Mouse (Mus musculus) cerebellum, adult 9-11 months (tissue): ENCODE results near the gene Mrpl1.
A peak's percentile ranks its signal among the peaks of the same experiment; 100 is the strongest.

Source experiments
- DNase-seq: peaks from one replicate; pipeline ENCODE4 v3.0.0; 2022

Gene Mrpl1

GRCm38 (mm10) chr5:96209459-96209858 is at the start of gene Mrpl1:
TSS of gene Mrpl1 (plus strand) at chr5:96209493.
- DNase-seq = peak; percentile 54

- DNase-seq = peak; percentile 28
Measured at GRCm38 (mm10) chr5:96160467-96161262, 48.6 kb upstream of the Mrpl1 start.

GRCm38 (mm10) chr5:96161263-96161577 is 48.1 kb upstream of the Mrpl1 start:
- DNase-seq = no peak

GRCm38 (mm10) chr5:96161578-96162398 is 47.5 kb upstream of the Mrpl1 start:
- peak; percentile 78 for DNase-seq

GRCm38 (mm10) chr5:96162399-96163331 is 46.6 kb upstream of the Mrpl1 start:
- peak; percentile 87 for DNase-seq

- no peak for DNase-seq
Measured at GRCm38 (mm10) chr5:96163396-96164020, 45.8 kb upstream of the Mrpl1 start.

- peak; percentile 36 for DNase-seq
Measured at GRCm38 (mm10) chr5:96164021-96164411, 45.3 kb upstream of the Mrpl1 start, which contains the start of gene Cnot6l. TSS of gene Cnot6l (minus strand) at chr5:96164171.

GRCm38 (mm10) chr5:96166761-96167160 is 42.5 kb upstream of the Mrpl1 start:
- no peak for DNase-seq

GRCm38 (mm10) chr5:96170443-96170842 is 38.9 kb upstream of the Mrpl1 start:
- DNase-seq = no peak

GRCm38 (mm10) chr5:96171765-96172164 is 37.5 kb upstream of the Mrpl1 start:
- no peak for DNase-seq

GRCm38 (mm10) chr5:96176121-96176520 is 33.2 kb upstream of the Mrpl1 start:
- DNase-seq = no peak

- no peak for DNase-seq
Measured at GRCm38 (mm10) chr5:96176879-96177358, 32.4 kb upstream of the Mrpl1 start.

- DNase-seq = no peak
Measured at GRCm38 (mm10) chr5:96183211-96183610, 26.1 kb upstream of the Mrpl1 start.

GRCm38 (mm10) chr5:96183987-96184386 is 25.3 kb upstream of the Mrpl1 start:
- DNase-seq = no peak

- DNase-seq = no peak
Measured at GRCm38 (mm10) chr5:96189761-96190160, 19.5 kb upstream of the Mrpl1 start.

GRCm38 (mm10) chr5:96191251-96191650 is 18.0 kb upstream of the Mrpl1 start:
- no peak for DNase-seq

- no peak for DNase-seq
Measured at GRCm38 (mm10) chr5:96196547-96197052, 12.7 kb upstream of the Mrpl1 start.

GRCm38 (mm10) chr5:96198271-96198670 is 11.0 kb upstream of the Mrpl1 start:
- no peak for DNase-seq

- DNase-seq = no peak
Measured at GRCm38 (mm10) chr5:96200269-96200668, 9.0 kb upstream of the Mrpl1 start.

- no peak for DNase-seq
Measured at GRCm38 (mm10) chr5:96201462-96202154, 7.7 kb upstream of the Mrpl1 start.

- no peak for DNase-seq
Measured at GRCm38 (mm10) chr5:96206897-96207296, 2.4 kb upstream of the Mrpl1 start.
